Mouse (Mus musculus): ENCODE data around the gene Stxbp4. TPM values are rescaled to one million over a fixed set of nuclear protein-coding genes. Genes with fewer than 3 reads are reported as not detected.

Gene Stxbp4
- polyA plus RNA-seq, 1 experiment from 2014 or later, result 37.6 TPM

GRCm38 (mm10) chr11:90538636-90539263, 99.1 kb downstream of the Stxbp4 start:
- Histone ChIP-seq H3K27ac (no peak overlapping the region), H3K4me1 (no peaks in the 10 kb centered on the region), H3K9ac (no peak overlapping the region), H3K4me2 (replicated peaks) (no peak overlapping the region), H3K9me3 (replicated peaks) (no peaks in the 10 kb centered on the region), H3K4me3 (no peak overlapping the region), H3K36me3 (peaks cover 12% of the 10 kb centered on the region), H3K27me3 (no peaks in the 10 kb centered on the region)
- ATAC-seq (ENCODE audit: low FRiP score), result no peak
- WGBS, result 94% methylated on average over 7 of the region's 7 CpGs

- H3K4me2 ChIP-seq (replicated peaks), result no peak overlapping the region
- no peaks in the 10 kb centered on the region; the same call in 1 of the 2 replicates for H3K9me3 ChIP-seq (replicated peaks)
- no peak overlapping the region for H3K9ac ChIP-seq
- WGBS, result 90% methylated on average over 2 of the region's 2 CpGs
- H3K4me1 ChIP-seq, result peaks cover 9% of the 10 kb centered on the region
- H3K4me3 ChIP-seq, result no peak overlapping the region
- no peak for ATAC-seq (ENCODE audit: low FRiP score)
- peaks cover 6% of the 10 kb centered on the region; the same call in 1 of the 2 replicates for H3K36me3 ChIP-seq
- H3K27me3 ChIP-seq, result no peaks in the 10 kb centered on the region
- no peak overlapping the region for H3K27ac ChIP-seq
Observed at GRCm38 (mm10) chr11:90525311-90525710, 112.6 kb downstream of the Stxbp4 start.

GRCm38 (mm10) chr11:90521040-90521439, 116.8 kb downstream of the Stxbp4 start:
- peaks cover 9% of the 10 kb centered on the region for H3K4me1 ChIP-seq
- H3K4me3 ChIP-seq, result no peak overlapping the region
- no peak overlapping the region for H3K4me2 ChIP-seq (replicated peaks)
- ATAC-seq (ENCODE audit: low FRiP score), result peak; percentile 71
- peaks cover 10% of the 10 kb centered on the region for H3K36me3 ChIP-seq
- H3K27me3 ChIP-seq, result no peaks in the 10 kb centered on the region
- 50% methylated on average over 8 of the region's 8 CpGs for WGBS
- no peak overlapping the region for H3K9ac ChIP-seq
- no peak overlapping the region; the same call in 1 of the 2 replicates for H3K27ac ChIP-seq
- H3K9me3 ChIP-seq (replicated peaks), result no peaks in the 10 kb centered on the region

GRCm38 (mm10) chr11:90517750-90518149, 120.1 kb downstream of the Stxbp4 start:
- Histone ChIP-seq H3K9me3 (replicated peaks) (no peaks in the 10 kb centered on the region), H3K4me2 (replicated peaks) (no peak overlapping the region), H3K27me3 (no peaks in the 10 kb centered on the region), H3K27ac (no peak overlapping the region), H3K9ac (no peak overlapping the region), H3K4me1 (peaks cover 9% of the 10 kb centered on the region), H3K36me3 (peaks cover 11% of the 10 kb centered on the region), H3K4me3 (no peak overlapping the region)
- WGBS, result 85% methylated on average over 1 of the region's 1 CpGs
- no peak for ATAC-seq (ENCODE audit: low FRiP score)

- Histone ChIP-seq H3K27ac (no peak overlapping the region), H3K9ac (no peak overlapping the region), H3K4me1 (no peaks in the 10 kb centered on the region), H3K4me3 (no peak overlapping the region), H3K27me3 (no peaks in the 10 kb centered on the region), H3K36me3 (peaks cover 11% of the 10 kb centered on the region; the same call in 1 of the 2 replicates), H3K9me3 (replicated peaks) (no peaks in the 10 kb centered on the region), H3K4me2 (replicated peaks) (no peak overlapping the region)
- no peak for ATAC-seq (ENCODE audit: low FRiP score)
- WGBS, result 70% methylated on average over 5 of the region's 5 CpGs
Observed at GRCm38 (mm10) chr11:90512538-90513219, 125.2 kb downstream of the Stxbp4 start.

- 88% methylated on average over 4 of the region's 4 CpGs for WGBS
- no peaks in the 10 kb centered on the region for H3K4me1 ChIP-seq
- no peaks in the 10 kb centered on the region for H3K9me3 ChIP-seq (replicated peaks)
- no peaks in the 10 kb centered on the region for H3K27me3 ChIP-seq
- no peak for ATAC-seq (ENCODE audit: low FRiP score)
- no peak overlapping the region for H3K4me3 ChIP-seq
- H3K27ac ChIP-seq, result no peak overlapping the region
- no peaks in the 10 kb centered on the region for H3K36me3 ChIP-seq
- no peak overlapping the region for H3K9ac ChIP-seq
- H3K4me2 ChIP-seq (replicated peaks), result no peak overlapping the region
Observed at GRCm38 (mm10) chr11:90501846-90502245, 136.0 kb downstream of the Stxbp4 start.

- no peaks in the 10 kb centered on the region for H3K9me3 ChIP-seq (replicated peaks)
- 86% methylated on average over 6 of the region's 6 CpGs for WGBS
- no peak overlapping the region for H3K4me3 ChIP-seq
- H3K36me3 ChIP-seq, result no peaks in the 10 kb centered on the region
- no peak overlapping the region for H3K4me2 ChIP-seq (replicated peaks)
- no peak overlapping the region for H3K27ac ChIP-seq
- H3K9ac ChIP-seq, result no peak overlapping the region
- ATAC-seq (ENCODE audit: low FRiP score), result no peak
- H3K4me1 ChIP-seq, result no peaks in the 10 kb centered on the region
- no peaks in the 10 kb centered on the region for H3K27me3 ChIP-seq
Observed at GRCm38 (mm10) chr11:90499918-90500317, 138.0 kb downstream of the Stxbp4 start.

GRCm38 (mm10) chr11:90498461-90498860, 139.4 kb downstream of the Stxbp4 start:
- 0 out of 2 replicates have a peak, but pooled peaks cover 7% of the 10 kb centered on the region for H3K36me3 ChIP-seq
- H3K27ac ChIP-seq, result no peak overlapping the region
- no peak overlapping the region for H3K9ac ChIP-seq
- no peaks in the 10 kb centered on the region for H3K9me3 ChIP-seq (replicated peaks)
- ATAC-seq (ENCODE audit: low FRiP score), result no peak
- H3K4me1 ChIP-seq, result no peaks in the 10 kb centered on the region
- no peaks in the 10 kb centered on the region for H3K27me3 ChIP-seq
- WGBS, result 52% methylated on average over 5 of the region's 5 CpGs
- H3K4me3 ChIP-seq, result no peak overlapping the region
- no peak overlapping the region for H3K4me2 ChIP-seq (replicated peaks)

GRCm38 (mm10) chr11:90494981-90495380, 142.9 kb downstream of the Stxbp4 start:
- no peak for ATAC-seq (ENCODE audit: low FRiP score)
- Histone ChIP-seq H3K4me2 (replicated peaks) (no peak overlapping the region), H3K36me3 (0 out of 2 replicates have a peak, but pooled peaks cover 14% of the 10 kb centered on the region), H3K4me3 (no peak overlapping the region), H3K27me3 (no peaks in the 10 kb centered on the region), H3K4me1 (no peaks in the 10 kb centered on the region), H3K9me3 (replicated peaks) (no peaks in the 10 kb centered on the region), H3K9ac (no peak overlapping the region), H3K27ac (no peak overlapping the region)
- WGBS, result 60% methylated on average over 1 of the region's 1 CpGs

- no peaks in the 10 kb centered on the region for H3K9me3 ChIP-seq (replicated peaks)
- 92% methylated on average over 4 of the region's 4 CpGs for whole genome bisulfite sequencing
- H3K4me3 ChIP-seq, result no peak overlapping the region
- no peak overlapping the region for H3K4me2 ChIP-seq (replicated peaks)
- H3K36me3 ChIP-seq, result peaks cover 26% of the 10 kb centered on the region
- no peak overlapping the region for H3K9ac ChIP-seq
- no peak for ATAC-seq (ENCODE audit: low FRiP score)
- H3K27me3 ChIP-seq, result no peaks in the 10 kb centered on the region
- H3K4me1 ChIP-seq, result no peaks in the 10 kb centered on the region
- H3K27ac ChIP-seq, result no peak overlapping the region
Observed at GRCm38 (mm10) chr11:90492511-90492910, 145.4 kb downstream of the Stxbp4 start.

GRCm38 (mm10) chr11:90489166-90489565, 148.7 kb downstream of the Stxbp4 start:
- Histone ChIP-seq H3K9me3 (replicated peaks) (no peaks in the 10 kb centered on the region), H3K9ac (no peak overlapping the region), H3K27me3 (no peaks in the 10 kb centered on the region), H3K36me3 (peaks cover 32% of the 10 kb centered on the region), H3K27ac (no peak overlapping the region), H3K4me3 (no peak overlapping the region), H3K4me1 (peaks cover 9% of the 10 kb centered on the region), H3K4me2 (replicated peaks) (no peak overlapping the region)
- no peak for ATAC-seq (ENCODE audit: low FRiP score)
- 91% methylated on average over 10 of the region's 10 CpGs for WGBS

- WGBS, result 97% methylated on average over 8 of the region's 8 CpGs
- H3K36me3 ChIP-seq, result peaks cover 22% of the 10 kb centered on the region
- H3K4me2 ChIP-seq (replicated peaks), result no peak overlapping the region
- H3K27me3 ChIP-seq, result no peaks in the 10 kb centered on the region
- no peak for ATAC-seq (ENCODE audit: low FRiP score)
- no peak overlapping the region for H3K9ac ChIP-seq
- peaks cover 9% of the 10 kb centered on the region for H3K4me1 ChIP-seq
- H3K27ac ChIP-seq, result no peak overlapping the region
- H3K4me3 ChIP-seq, result no peak overlapping the region
- no peaks in the 10 kb centered on the region for H3K9me3 ChIP-seq (replicated peaks)
Observed at GRCm38 (mm10) chr11:90487686-90488085, 150.2 kb downstream of the Stxbp4 start.
